Mouse (Mus musculus) CD4-positive, CD25-positive, alpha-beta regulatory T cell, adult 2 months (primary cell): ENCODE measurements around the gene Prcd.

Experiments used
- DNase-seq: peaks from one replicate; pipeline ENCODE4 v3.0.0-alpha.2; 2012; ENCODE audit warnings: low read depth, low spot score

The Prcd gene

GRCm38 (mm10) chr11:116625081-116626000 is 28.0 kb upstream of the Prcd start:
- peak; percentile 85 for DNase-seq

DNA sequence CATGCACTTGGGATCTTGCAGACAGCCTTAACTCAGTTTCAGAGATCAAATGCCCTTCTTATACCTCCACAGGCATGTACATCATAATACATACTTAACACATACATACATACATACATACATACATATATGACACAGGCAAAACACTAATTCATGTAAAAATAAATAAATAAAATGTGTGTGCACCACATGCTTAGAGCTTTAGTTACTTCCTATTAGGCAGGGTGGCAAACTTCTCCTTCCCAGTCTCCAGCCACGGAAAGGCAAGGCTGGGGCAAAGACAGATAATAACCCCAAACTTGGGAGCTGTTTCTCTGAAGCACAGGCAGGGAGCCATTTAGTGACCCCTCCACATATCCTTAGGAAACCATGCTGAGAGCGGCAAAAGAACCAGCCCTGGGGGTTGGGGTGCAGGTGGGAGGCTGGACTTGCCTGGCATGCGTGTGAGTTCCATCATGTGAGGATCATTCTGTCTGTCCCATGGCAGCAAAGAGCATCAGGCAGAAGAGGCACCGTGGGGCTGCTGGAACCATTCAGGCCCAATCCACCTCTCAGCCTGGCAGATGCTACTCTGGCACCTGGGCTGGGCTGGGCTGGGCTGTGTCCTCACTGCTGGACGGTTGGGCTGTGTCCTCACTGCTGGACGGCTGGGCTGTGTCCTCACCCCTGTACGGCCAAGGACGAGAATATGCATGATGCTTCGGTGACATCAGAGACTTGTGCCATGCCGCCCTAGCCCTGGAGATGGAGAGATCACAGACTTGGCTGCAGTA is 26.8 kb upstream of the Prcd start, which contains the start of gene Rhbdf2:
Rhbdf2 (minus strand) TSS at position 721 of the 773 bp plus-strand sequence.
- DNase-seq, result no peak

GRCm38 (mm10) chr11:116627072-116628020 is 26.0 kb upstream of the Prcd start:
- DNase-seq, result peak; percentile 74

DNA sequence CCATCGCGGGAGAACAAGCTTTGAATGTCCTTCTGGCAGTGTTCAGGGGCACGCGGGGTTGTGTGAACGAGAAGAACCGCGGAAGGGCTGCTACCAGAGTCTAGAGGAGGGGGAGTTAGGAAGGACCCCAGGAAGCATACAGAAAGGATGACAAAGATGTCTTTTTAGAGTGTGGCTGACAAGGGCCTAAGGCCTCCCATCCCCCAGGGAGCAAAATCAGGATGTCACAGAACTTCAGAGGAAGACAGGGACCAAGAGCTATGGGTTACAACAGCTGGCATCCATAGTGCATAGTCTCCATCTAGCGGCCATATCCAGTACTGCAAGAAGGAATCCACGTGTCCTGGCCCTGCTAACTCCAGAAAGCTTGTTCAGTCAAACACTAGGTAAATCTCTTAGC is 24.6 kb upstream of the Prcd start:
- peak; percentile 92 for DNase-seq

GRCm38 (mm10) chr11:116629472-116629871 is 23.9 kb upstream of the Prcd start:
- no peak for DNase-seq

GRCm38 (mm10) chr11:116630171-116630965 is 23.0 kb upstream of the Prcd start:
- DNase-seq, result no peak

DNA sequence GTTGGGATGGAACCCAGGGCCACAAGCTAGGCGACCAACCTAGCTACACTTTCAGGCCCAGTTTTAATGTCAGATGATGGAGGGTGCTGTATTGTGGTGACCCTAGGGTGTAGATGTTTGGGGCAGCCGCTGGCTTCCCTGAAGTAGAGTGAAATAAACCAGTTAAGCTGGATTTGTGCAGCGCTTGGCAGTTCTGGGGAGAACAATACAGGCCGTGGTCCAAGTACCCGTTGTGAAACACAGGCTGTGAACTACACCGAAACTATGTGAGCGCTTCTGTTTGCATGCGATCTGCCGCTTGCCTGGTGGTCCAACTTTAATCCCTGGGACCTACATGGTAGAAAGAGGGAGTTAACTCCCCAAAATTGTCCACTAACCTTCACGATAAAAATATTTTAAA is 20.4 kb upstream of the Prcd start:
- DNase-seq, result no peak

DNA sequence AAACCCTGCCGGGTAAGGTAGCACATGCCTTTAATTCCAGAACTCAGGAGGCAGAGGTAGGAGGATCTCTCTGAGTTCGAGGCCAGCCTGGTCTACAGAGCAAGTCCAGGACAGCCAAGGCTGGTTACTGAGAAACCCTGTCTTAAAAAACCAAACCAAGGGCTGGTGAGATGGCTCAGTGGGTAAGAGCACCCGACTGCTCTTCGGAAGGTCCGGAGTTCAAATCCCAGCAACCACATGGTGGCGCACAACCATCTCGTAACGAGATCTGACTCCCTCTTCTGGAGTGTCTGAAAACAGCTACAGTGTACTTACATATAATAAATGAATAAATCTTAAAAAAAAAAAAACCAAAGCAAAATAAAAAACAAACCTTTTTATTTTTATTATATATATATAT is 16.7 kb upstream of the Prcd start:
- DNase-seq, result peak; percentile 42

- peak; percentile 58 for DNase-seq
Observed at GRCm38 (mm10) chr11:116641168-116641567, 12.2 kb upstream of the Prcd start.

DNA sequence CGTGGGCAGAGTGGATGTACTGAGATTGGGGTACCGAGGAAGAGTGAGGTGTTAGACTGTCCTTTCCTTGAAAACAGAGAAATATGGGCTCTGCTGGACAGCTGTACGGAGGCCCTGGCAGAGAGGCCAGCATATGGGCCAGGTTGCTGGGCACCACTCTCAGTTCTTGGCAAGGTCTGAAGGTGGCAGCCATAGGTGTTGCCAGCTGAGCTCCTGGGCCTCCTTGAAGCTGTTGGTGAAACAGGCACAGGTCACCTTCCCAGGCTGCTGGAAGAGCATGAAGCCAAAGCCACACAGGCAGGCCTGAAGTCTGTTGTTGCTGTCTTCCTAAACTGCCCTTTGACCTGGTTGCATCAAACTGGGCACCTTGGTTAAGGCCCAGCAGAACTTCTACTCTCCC is 11.6 kb upstream of the Prcd start:
- DNase-seq, result no peak

DNA sequence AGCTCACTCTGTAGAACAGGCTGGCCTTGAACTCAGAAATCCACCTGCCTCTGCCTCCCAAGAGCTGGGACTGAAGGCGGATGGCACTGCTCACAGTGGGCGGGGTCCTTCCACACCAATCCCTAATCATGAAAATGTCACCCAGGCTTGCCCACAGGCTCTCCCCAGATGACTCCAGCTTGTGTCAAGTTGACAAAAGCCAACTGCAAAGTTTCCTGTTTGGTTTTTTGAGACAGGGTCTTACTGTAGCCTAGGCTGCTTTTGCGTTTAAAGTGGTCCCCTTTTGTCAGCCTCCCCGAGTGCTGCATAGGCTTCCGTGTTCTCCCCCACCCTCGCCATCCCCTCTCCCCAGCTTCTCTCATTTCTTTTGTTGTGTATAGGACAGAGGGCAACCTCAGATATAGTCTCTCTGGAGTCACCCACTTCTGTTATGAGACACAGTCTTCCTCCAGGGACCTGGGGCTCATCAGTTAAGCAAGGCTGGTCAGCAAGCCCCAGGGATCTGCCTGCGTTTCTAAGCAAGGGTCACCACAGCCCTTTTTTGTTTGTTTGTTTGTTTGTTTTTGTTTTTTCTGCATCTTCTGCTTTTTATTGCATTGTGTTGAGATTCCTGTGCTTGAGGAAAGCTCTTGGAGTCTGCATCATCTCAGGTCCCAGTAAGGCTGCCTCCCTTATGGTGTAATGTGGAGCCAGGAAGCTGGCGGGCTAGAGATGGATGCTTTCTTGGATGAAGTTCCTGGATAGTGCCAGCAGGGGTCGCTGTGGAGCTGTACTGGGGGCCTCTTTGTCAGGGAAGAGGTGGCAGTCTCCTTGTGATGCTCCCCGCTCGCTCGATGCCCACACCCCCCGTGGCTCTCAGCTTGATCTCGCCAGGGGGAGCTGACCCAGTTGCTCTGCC is 10.4 kb upstream of the Prcd start:
- DNase-seq, result peak; percentile 91

GRCm38 (mm10) chr11:116643579-116644224 is 9.6 kb upstream of the Prcd start:
- no peak for DNase-seq

DNA sequence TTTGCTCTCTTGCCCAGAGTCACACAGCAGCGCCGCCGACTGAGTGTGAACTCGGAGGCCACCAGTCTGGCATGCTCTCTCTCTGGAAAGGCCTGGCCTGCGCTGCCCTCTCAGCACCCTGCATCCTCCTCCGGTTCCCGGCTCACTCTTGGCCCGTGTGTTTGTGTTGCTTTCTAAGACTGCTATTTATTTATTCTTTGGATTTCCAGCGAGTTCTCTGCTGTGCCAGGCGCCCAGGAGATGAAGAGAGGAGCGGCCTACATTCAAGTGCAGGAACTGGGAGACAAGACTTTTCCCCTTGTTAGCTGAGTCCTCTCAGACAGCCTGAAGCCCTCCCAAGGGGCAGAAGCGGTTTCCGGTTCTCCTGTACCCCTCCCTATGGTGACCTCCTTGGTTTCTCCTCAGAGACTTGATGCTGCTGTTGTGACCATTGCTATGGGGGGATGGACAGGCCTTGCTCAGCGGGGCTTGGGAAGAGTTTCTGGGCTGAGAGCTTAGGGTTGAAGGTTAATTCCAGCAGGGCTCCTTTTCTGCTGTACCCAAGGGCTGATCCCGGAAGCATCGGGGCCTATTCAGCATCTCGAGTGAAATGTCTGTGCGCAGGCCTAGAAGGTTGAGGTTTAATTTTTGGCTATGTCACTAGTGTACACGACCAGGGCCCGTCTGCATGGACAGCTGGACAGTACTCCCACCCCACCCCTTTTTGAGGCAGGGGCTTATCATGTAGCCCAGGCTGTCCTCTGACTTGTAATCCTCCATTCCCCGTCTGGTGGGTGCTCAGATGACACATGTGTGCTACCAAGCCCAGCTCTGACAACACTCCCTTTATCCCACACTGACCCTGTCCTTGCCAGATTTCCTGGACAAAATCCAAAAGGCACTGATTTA is 8.9 kb upstream of the Prcd start:
- DNase-seq, result no peak

- DNase-seq, result no peak
Observed at GRCm38 (mm10) chr11:116645446-116646110, 7.8 kb upstream of the Prcd start.

- no peak for DNase-seq
Observed at GRCm38 (mm10) chr11:116646136-116646535, 7.2 kb upstream of the Prcd start.

DNA sequence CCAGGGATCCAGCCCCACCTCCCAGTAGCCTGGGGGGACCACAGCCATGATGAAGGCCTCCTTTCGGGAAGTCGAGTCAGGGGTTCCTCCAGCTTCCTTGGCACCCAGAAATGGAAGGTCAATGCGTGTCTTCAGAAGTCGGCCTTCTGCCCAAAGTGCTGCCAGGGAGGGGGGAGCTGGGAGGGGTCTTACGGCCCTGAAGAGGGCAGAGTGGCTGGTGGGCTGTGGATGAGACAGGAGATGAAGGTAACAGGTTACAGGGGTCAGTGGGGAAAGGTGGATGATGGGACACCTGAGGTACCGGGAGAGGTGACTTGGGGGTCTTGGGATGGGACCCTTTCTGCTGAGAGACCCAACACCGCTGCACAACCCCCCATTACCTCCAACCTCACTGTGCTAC is 6.6 kb upstream of the Prcd start:
- DNase-seq, result no peak

DNA sequence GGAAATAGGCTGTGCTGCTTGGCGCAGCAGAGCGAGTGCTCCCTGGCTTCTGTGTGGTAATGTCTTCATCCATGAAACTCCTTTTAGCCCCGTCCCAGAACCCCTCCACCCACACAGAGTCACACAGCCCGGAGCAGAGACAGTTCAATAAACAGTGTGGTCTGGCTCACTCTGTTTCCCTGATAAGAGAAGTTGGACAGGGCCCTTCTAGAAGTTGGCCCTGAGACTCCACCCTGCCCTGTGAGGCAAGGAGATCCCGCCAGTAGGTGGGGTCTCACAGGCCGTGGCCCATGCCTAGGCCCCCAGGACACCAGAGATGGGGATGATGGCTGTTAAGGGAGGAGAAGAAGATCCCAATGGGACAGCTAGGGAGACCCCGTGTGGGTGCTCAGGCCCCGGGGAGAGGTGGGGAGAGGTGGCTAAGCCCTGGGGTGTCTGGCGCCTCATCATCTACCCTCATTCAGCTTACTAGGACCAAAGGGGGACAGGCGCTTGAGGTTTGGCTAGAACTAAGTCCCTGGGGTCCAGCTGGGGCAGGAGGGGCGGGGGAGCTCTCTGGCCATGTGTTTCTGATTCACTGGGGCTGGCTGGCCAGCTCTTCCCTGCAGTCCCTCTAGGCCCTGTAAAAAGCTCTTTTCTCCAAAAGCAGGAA is 5.9 kb upstream of the Prcd start:
- DNase-seq, result no peak
